Mouse (Mus musculus): ENCODE measurements at regions not wholly inside any gene's neighbourhood (a gene's known extent, or its start where the extent isn't known, plus 50 kb on each side); places are given as distances from the start of the nearest gene placed in this dataset.

DNA sequence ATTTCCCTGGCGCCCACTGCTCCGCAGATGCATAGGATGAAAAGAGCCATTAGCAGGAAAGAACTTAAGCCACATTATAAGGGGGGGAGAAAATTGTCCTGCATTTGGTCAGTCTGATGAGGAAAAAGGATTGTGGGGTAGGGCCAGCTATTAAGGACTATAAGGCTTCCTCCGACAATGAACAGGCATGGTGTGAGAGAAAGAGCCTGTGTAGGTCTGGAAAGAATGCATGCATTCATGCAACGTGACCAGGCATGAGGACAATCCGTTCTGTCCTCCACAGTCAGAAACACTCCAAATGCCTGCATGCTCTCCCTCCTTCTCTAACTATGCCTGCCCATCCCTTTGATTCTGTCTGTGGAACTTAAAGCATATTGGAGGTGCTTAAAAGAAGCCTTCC lies 550.8 kb downstream of the Bcl11a start:
- Histone ChIP-seq H3K4me1 (peaks cover 13% of the 10 kb centered on the region; the same call in 1 of the 2 replicates), H3K27ac (replicated peaks) (no peak overlapping the region), H3K9me3 (no peaks in the 10 kb centered on the region), H3K4me2 (replicated peaks) (no peak overlapping the region), H3K4me3 (no peak overlapping the region), H3K36me3 (no peaks in the 10 kb centered on the region), H3K27me3 (no peaks in the 10 kb centered on the region), H3K9ac (replicated peaks) (no peak overlapping the region)
- WGBS: 43% methylated on average over 5 of the region's 5 CpGs
- no peak for ATAC-seq (ENCODE audit: low FRiP score, low read depth)

DNA sequence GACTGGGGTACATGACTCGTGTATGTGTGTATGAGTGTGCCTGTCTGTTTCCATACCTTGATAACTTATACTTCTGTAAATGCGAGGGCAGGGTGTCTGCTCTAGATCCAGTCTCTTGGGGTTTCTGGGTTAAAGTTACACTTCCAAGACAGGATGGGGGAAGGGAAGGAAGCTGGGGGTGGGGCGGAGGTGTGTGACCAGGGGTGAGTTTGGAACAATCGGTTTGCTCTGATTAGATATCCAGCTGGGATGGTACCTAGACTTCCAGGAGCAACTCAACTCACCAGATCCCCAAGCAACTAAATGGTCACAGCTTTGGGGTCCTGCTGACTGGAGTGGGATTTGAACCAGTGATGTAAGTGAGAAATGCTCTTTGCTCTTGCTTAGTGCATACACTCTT lies 551.6 kb downstream of the Bcl11a start:
- Histone ChIP-seq H3K4me2 (replicated peaks) (no peak overlapping the region), H3K9ac (replicated peaks) (no peak overlapping the region), H3K4me3 (no peak overlapping the region), H3K4me1 (peaks cover 13% of the 10 kb centered on the region; the same call in 1 of the 2 replicates), H3K27ac (replicated peaks) (no peak overlapping the region), H3K36me3 (no peaks in the 10 kb centered on the region), H3K9me3 (no peaks in the 10 kb centered on the region), H3K27me3 (no peaks in the 10 kb centered on the region)
- 66% methylated on average over 4 of the region's 4 CpGs for WGBS
- ATAC-seq (ENCODE audit: low FRiP score, low read depth): no peak

DNA sequence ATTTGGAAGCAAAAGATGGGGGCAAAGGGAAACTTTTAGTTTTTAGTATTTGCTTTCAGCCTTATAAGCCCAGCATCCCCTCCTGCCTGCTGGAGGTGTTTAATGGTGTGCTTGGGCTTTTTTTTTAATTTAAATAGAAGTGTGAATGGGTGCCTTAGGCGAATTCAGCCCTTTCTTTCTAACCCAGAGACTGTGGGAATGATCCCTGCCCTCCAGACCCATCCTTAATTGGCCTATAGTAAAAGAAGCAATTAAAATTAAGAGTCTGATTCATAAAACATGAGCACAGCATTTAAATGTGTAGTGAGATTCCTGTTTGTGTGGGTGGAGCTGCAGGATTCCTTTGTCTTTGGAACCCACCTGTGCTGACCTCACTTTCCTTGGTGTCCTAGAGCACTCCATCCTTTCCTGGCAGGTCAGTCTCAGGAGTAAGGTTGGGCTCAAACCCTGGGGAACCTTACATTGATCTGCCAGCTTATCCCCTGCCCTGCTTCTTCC lies 552.6 kb downstream of the Bcl11a start:
- H3K9ac ChIP-seq (replicated peaks): no peak overlapping the region
- WGBS: 23% methylated on average over 1 of the region's 1 CpGs
- no peaks in the 10 kb centered on the region for H3K9me3 ChIP-seq
- no peaks in the 10 kb centered on the region for H3K27me3 ChIP-seq
- no peak for ATAC-seq (ENCODE audit: low FRiP score, low read depth)
- H3K4me2 ChIP-seq (replicated peaks): no peak overlapping the region
- no peak overlapping the region for H3K4me3 ChIP-seq
- no peak overlapping the region for H3K27ac ChIP-seq (replicated peaks)
- H3K36me3 ChIP-seq: no peaks in the 10 kb centered on the region
- peaks cover 13% of the 10 kb centered on the region; the same call in 1 of the 2 replicates for H3K4me1 ChIP-seq

DNA sequence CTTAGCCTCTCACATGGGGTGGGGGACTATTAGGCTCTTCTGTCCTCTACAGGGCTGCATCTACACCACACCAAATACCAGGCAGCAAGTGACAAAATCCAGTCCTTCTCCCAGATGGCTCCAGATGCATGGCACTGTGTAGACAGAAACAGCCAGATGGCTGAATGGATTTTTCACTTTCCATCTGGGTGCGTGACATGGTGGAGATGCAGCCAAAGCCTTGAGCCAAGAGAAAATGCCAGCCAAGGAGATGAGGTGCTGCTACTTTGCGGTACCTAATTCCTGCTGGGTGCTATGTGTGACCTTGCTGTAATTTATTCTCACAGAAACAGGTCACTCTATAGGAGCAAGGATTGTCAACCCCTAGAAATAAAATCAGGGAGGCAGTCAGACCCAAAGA lies 553.8 kb downstream of the Bcl11a start:
- ATAC-seq (ENCODE audit: low FRiP score, low read depth): no peak

DNA sequence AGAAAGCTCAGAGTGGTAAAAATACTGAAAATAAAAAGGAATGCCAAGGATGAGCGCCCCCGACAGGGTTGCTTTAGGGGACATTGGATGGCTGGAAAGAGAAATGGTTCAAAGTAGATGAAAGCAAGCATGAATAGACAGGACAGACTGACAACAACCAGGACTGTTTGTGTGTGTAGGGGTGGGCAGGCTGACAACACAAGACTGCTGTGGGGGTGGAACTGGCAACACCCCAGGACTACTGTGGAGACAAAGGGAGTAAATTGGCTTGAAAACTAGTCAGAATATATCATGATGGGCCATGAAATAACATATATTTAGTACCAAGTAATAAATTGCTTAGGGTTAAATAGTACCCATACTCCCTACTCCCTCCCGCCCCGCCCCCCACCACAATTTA lies 558.9 kb downstream of the Bcl11a start:
- Histone ChIP-seq H3K4me2 (replicated peaks) (no peak overlapping the region), H3K4me1 (no peaks in the 10 kb centered on the region), H3K36me3 (no peaks in the 10 kb centered on the region), H3K9ac (replicated peaks) (no peak overlapping the region), H3K27ac (replicated peaks) (no peak overlapping the region), H3K27me3 (no peaks in the 10 kb centered on the region), H3K9me3 (no peaks in the 10 kb centered on the region), H3K4me3 (no peak overlapping the region)
- no peak for ATAC-seq (ENCODE audit: low FRiP score, low read depth)
- 89% methylated on average over 4 of the region's 4 CpGs for WGBS

More for the DNA sequence above, 553.8 kb downstream of the Bcl11a start:
- H3K4me2 ChIP-seq (replicated peaks): no peak overlapping the region
- H3K9ac ChIP-seq (replicated peaks): no peak overlapping the region
- no peak overlapping the region for H3K4me3 ChIP-seq
- WGBS: 92% methylated on average over 2 of the region's 2 CpGs
- H3K27me3 ChIP-seq: no peaks in the 10 kb centered on the region
- H3K36me3 ChIP-seq: no peaks in the 10 kb centered on the region
- H3K9me3 ChIP-seq: no peaks in the 10 kb centered on the region
- peaks cover 13% of the 10 kb centered on the region; the same call in 1 of the 2 replicates for H3K4me1 ChIP-seq
- no peak overlapping the region for H3K27ac ChIP-seq (replicated peaks)

DNA sequence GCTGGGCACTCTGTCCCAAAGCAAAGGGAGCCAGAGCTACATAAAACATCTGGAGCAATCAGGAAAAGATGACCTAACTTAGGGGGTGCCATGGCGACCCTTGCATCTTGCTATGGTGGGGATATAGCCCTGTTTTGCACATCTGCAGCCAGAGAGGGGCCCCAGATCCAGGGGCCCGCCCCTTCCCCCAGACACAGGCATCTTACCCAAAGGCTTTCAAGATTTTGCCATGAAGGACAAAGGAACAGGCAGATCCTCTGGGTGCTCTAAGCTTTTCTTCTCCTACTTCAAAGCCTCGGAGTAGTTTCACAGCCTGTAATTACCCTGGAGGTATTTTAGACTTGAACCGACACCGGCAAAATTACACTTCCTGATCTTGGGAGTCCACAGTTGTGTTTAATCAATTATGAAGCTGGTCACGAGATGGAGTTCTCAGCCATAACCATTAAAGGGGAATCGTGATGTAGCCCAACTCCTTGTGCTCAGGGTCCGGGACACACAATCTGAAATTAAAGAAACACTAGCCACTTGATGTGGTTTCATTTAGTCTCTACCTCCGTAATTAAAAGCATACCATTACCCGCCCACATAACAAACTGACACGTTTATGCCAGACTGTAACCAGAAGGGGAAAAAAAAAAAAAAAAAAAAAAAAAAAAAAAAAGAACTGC lies 565.7 kb downstream of the Bcl11a start:
- Histone ChIP-seq H3K27me3 (no peaks in the 10 kb centered on the region), H3K9ac (replicated peaks) (no peak overlapping the region), H3K9me3 (no peaks in the 10 kb centered on the region), H3K4me2 (replicated peaks) (no peak overlapping the region), H3K4me1 (peaks cover 7% of the 10 kb centered on the region; the same call in 1 of the 2 replicates), H3K36me3 (no peaks in the 10 kb centered on the region), H3K27ac (replicated peaks) (no peak overlapping the region), H3K4me3 (no peak overlapping the region)
- 56% methylated on average over 11 of the region's 11 CpGs for WGBS
- ATAC-seq (ENCODE audit: low FRiP score, low read depth): no peak

DNA sequence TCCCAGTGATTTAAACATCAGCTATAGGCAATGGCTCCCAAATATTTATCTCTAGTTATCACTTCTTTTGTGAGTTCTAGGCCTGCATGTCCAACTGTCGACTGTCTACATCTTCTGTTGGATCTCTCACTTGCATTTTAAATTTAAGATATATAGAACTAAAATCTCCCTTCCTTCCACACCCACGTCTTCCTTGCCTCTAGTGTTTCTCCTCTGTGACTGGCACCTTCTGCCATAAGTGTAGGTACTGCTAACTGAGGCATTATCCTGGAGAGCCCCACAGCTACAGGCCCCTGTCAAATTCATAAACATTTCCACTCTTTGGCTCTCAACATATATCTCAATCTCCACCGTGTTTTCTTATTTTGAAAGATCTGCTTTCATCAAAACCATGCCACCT lies 575.0 kb downstream of the Bcl11a start:
- Histone ChIP-seq H3K9me3 (no peaks in the 10 kb centered on the region), H3K36me3 (no peaks in the 10 kb centered on the region), H3K27ac (replicated peaks) (no peak overlapping the region), H3K9ac (replicated peaks) (no peak overlapping the region), H3K27me3 (no peaks in the 10 kb centered on the region), H3K4me1 (no peaks in the 10 kb centered on the region), H3K4me2 (replicated peaks) (no peak overlapping the region), H3K4me3 (no peak overlapping the region)
- no peak for ATAC-seq (ENCODE audit: low FRiP score, low read depth)
- 83% methylated on average over 3 of the region's 3 CpGs for WGBS

DNA sequence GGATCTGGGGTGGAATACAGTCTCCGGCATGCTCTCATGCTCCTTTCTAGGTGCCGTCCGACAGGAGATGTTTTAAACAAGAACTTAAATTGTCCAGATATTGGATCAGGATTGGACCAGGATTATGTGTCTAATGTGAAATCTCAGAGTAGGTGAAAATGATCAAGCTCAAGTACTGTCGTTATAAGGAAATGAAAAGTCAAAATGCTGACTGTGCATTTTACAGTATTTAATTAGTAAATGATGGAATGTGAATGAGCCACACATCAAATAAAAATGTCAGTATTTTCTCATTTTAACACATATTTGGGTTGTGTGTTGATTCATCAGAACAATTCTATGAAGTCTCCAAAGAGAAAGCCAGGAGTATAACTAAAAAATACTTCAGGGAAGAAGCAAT lies 586.2 kb downstream of the Bcl11a start:
- no peak overlapping the region for H3K4me2 ChIP-seq (replicated peaks)
- WGBS: 90% methylated on average over 4 of the region's 4 CpGs
- ATAC-seq (ENCODE audit: low FRiP score, low read depth): no peak
- no peak overlapping the region for H3K4me3 ChIP-seq
- H3K27ac ChIP-seq (replicated peaks): no peak overlapping the region
- H3K9me3 ChIP-seq: no peaks in the 10 kb centered on the region
- H3K9ac ChIP-seq (replicated peaks): no peak overlapping the region
- no peaks in the 10 kb centered on the region for H3K36me3 ChIP-seq
- H3K27me3 ChIP-seq: no peaks in the 10 kb centered on the region
- no peaks in the 10 kb centered on the region for H3K4me1 ChIP-seq

DNA sequence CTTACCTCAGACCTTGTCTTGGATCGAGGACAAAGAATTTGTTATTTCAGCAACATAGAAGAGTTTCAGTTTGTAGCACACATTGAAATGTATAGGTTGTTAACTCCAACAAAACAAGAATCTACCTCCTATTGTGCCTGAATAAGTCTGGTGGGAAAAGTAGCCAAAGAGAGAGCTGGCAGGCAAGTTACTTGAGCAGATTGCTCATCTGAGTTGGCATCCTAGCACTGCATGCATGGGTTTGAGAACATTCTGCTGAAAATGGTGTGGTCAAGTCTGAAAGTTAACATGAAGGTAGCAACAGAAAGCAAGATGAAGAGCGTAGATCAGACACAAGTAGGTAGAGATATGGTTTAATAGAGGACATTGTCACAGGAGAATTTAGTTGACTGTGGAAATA lies 587.5 kb downstream of the Bcl11a start:
- WGBS: 95% methylated on average over 2 of the region's 2 CpGs

DNA sequence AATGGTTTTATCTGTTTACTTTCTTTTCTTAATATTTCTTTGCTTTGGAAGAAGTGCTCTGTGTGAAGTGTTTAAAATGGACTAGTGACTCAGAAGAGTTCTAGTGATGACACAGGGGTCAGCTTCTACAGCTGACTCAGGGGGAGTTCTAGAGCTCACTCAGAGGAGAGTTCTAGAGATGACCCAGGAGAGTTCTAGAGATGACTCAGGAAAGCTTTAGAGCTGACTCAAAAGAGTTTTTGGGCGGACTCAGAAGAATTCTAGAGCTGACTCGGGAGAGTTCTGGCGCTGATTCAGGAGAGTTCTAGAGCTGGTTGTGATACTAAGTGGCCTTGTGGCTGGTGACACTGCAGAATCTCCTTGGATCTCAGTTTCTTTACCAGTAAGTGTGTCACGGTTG lies 593.8 kb downstream of the Bcl11a start:
- no peak for ATAC-seq (ENCODE audit: low FRiP score, low read depth)
- H3K4me2 ChIP-seq (replicated peaks): no peak overlapping the region
- H3K36me3 ChIP-seq: no peaks in the 10 kb centered on the region
- H3K4me3 ChIP-seq: no peak overlapping the region
- no peaks in the 10 kb centered on the region; the same call in 1 of the 2 replicates for H3K4me1 ChIP-seq
- H3K27ac ChIP-seq (replicated peaks): no peak overlapping the region
- no peaks in the 10 kb centered on the region for H3K27me3 ChIP-seq
- no peak overlapping the region for H3K9ac ChIP-seq (replicated peaks)
- H3K9me3 ChIP-seq: no peaks in the 10 kb centered on the region
- 93% methylated on average over 4 of the region's 4 CpGs for WGBS

More for the DNA sequence above, 587.5 kb downstream of the Bcl11a start:
- no peaks in the 10 kb centered on the region for H3K4me1 ChIP-seq
- no peak for ATAC-seq (ENCODE audit: low FRiP score, low read depth)
- no peaks in the 10 kb centered on the region for H3K36me3 ChIP-seq
- no peak overlapping the region for H3K4me3 ChIP-seq
- H3K9ac ChIP-seq (replicated peaks): no peak overlapping the region
- no peaks in the 10 kb centered on the region for H3K27me3 ChIP-seq
- H3K4me2 ChIP-seq (replicated peaks): no peak overlapping the region
- no peaks in the 10 kb centered on the region for H3K9me3 ChIP-seq
- no peak overlapping the region for H3K27ac ChIP-seq (replicated peaks)

DNA sequence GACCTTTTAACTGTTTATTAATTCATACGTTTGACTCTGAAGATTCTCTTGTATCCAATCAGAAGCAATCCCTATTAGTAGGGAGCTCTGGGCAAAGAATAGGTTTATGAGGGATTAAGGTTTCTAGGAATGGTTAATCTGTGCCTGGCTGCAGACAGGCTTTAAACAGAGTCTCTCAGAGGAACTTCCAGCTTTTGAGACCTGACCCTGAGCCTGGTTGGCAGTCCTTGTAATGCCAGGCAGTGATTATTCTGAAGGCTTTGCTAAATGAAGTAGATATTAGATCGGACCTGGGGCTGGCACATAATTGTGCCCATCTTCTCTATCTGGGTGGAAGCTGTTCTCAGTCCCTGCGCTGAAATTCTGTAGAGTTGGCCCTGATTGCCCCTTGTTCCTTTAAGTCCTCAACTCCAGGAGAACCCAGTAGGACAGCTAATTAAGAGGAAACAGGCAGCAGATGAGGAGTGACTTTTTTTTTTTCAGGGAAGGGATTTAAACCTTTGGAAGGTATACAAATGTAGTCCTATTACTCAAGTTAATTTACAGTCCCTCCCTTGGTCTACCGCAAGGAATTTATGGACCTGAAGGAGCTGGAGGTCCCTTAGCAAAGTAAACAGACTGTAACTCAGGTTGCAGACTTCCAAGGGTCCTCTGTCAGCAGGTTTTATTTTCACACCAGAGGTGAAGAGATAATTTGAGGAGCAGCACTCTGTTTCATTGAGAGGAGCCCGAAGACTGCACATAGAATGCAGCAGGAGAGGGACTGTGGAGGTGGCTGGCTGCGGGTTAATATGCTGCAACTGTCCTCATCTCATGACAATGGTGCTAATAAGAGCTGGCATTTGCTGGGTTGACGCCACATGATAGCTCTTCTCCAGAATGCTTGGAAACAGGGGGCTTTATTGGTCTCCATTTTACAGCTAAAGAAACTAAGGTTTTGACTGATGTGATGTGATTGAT lies 595.7 kb downstream of the Bcl11a start:
- Histone ChIP-seq H3K27me3 (no peaks in the 10 kb centered on the region), H3K9me3 (no peaks in the 10 kb centered on the region), H3K9ac (replicated peaks) (no peak overlapping the region), H3K36me3 (no peaks in the 10 kb centered on the region), H3K4me2 (replicated peaks) (no peak overlapping the region), H3K4me3 (no peak overlapping the region), H3K4me1 (no peaks in the 10 kb centered on the region; the same call in 1 of the 2 replicates), H3K27ac (replicated peaks) (no peak overlapping the region)
- 72% methylated on average over 7 of the region's 7 CpGs for WGBS
- ATAC-seq (ENCODE audit: low FRiP score, low read depth): no peak

DNA sequence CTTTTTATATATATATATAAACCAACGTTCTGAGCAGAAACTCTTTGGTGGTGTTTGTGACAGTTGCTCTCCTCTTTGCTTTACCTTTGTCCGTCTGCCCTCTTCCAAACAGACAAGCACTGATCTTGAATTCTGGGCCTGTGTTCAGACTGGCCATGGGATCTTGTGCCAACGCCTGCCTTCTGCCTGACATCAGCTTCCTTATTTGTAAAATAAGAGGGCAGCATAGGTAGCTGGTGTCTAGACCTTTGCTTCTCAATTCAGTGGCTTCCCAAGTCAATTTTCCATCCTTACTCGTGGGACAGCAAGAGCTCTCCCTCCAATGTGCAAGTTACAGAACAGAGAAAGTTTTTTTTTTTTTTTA lies 596.3 kb downstream of the Bcl11a start:
- no peak for ATAC-seq (ENCODE audit: low FRiP score, low read depth)

More for the DNA sequence above, 596.3 kb downstream of the Bcl11a start:
- H3K27me3 ChIP-seq: no peaks in the 10 kb centered on the region
- no peak overlapping the region for H3K4me2 ChIP-seq (replicated peaks)
- no peaks in the 10 kb centered on the region for H3K36me3 ChIP-seq
- H3K9ac ChIP-seq (replicated peaks): no peak overlapping the region
- WGBS: 77% methylated on average over 4 of the region's 4 CpGs
- no peak overlapping the region for H3K27ac ChIP-seq (replicated peaks)
- no peak overlapping the region for H3K4me3 ChIP-seq
- no peaks in the 10 kb centered on the region for H3K9me3 ChIP-seq
- H3K4me1 ChIP-seq: no peaks in the 10 kb centered on the region; the same call in 1 of the 2 replicates

All from midbrain, embryonic 12.5 days (tissue).